ENCODE assay signal across 14 mouse cellular contexts in the genomic region with DNA sequence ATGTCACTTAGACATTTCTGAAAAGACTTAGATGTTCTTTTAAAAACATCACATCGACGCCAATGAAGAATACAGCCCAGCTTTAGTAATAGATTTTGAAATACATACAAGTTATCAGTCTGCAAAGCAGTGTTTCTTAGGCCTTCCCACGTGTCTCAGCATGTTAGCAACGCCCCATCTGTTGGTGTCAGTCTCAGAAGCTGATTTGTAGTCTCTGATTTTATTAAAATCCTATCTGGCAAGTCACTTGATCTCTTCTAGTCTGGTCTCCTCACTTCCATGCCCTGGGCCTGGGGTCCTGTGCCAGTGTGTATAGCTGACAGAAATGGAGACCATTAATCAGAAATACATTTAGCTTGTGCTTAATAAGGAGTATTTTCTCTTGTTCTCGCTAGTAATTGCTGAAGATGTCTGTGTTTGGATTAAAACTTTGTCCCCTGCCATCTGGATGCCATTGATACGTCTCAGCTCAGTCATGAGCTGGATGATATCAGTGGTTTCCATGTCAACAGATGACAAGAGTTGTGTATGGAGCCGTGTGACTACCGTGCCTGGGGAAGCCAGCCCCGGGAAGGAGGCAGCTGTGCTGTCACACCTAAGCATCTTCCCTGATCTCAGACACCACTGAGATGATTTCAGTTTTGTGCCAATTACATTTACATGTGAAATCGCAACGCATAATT. TPM values are rescaled to one million over a fixed set of nuclear protein-coding genes. Genes with fewer than 3 reads are reported as not detected.
DNase-seq lines count a peak whose midpoint lies in the region; ATAC-seq and TF ChIP-seq lines count a peak whose summit lies in the region.
"Had no signal": no experiment of that assay in that cellular context is flagged by ENCODE, and none has a peak within 500 bp of the region (broad histone marks: within the 10 kb centered on the region; RNA-seq: fewer than 3 reads in every experiment).

No protein-coding gene starts in this region.

- DNase-seq in layer of hippocampus, adult 11-12 months (ENCODE audit: low spot score): peak; percentile 35
- DNase-seq in layer of hippocampus, postnatal 25 days (ENCODE audit: extremely low spot score in 1 of 2, low spot score in 1 of 2): no peak
- peak; percentile 87 for DNase-seq in brain, embryonic 14.5 days (ENCODE audit: low read depth)
- peak; percentile 74 for DNase-seq in forebrain, postnatal 0 days
- DNase-seq in thymus, postnatal 4 days: no peak
- no peak for DNase-seq in kidney, postnatal 10 days
- DNase-seq: adrenal gland, postnatal 25 days; heart, adult 18-20 months; heart, postnatal 14 days; kidney, postnatal 14 days; lung, embryonic 14.5 days had no signal

- H3K9ac ChIP-seq in forebrain, postnatal 0 days: no peak overlapping the region
- no peak overlapping the region for H3K9ac ChIP-seq in midbrain, embryonic 15.5 days
- H3K9ac ChIP-seq: embryonic facial prominence, embryonic 13.5 days; lung, embryonic 14.5 days had no signal

- TF ChIP-seq POLR2A in brain, embryonic 14.5 days (IDR thresholded peaks at IDR 0.05; ENCODE audit: borderline replicate concordance, extremely low read depth, insufficient read depth, insufficient read length, poor library complexity, severe bottlenecking): no peak

- H3K4me1 ChIP-seq in forebrain, postnatal 0 days (ENCODE audit: insufficient read depth): peaks cover 15% of the 10 kb centered on the region
- peaks cover 29% of the 10 kb centered on the region for H3K4me1 ChIP-seq in midbrain, embryonic 15.5 days

- no peak for TF ChIP-seq CTCF in brain, embryonic 14.5 days (IDR thresholded peaks at IDR 0.05; ENCODE audit: borderline replicate concordance, extremely low read depth, insufficient read depth, insufficient read length)
- TF ChIP-seq CTCF in forebrain, postnatal 0 days (IDR thresholded peaks at IDR 0.05; ENCODE audit: low read depth): no peak

- H3K4me2 ChIP-seq in forebrain, postnatal 0 days (ENCODE audit: low read depth): no peak overlapping the region
- H3K4me2 ChIP-seq in midbrain, embryonic 15.5 days: no peak overlapping the region
- H3K4me2 ChIP-seq: embryonic facial prominence, embryonic 13.5 days; lung, embryonic 14.5 days had no signal

- H3K36me3 ChIP-seq in forebrain, postnatal 0 days (ENCODE audit: insufficient read depth): no peaks in the 10 kb centered on the region
- no peaks in the 10 kb centered on the region for H3K36me3 ChIP-seq in midbrain, embryonic 15.5 days (replicated peaks)
- H3K36me3 ChIP-seq: embryonic facial prominence, embryonic 13.5 days had no signal

- ATAC-seq in forebrain, postnatal 0 days: peak; percentile 91
- no peak for ATAC-seq in midbrain, embryonic 15.5 days (replicated peaks)
- ATAC-seq: intestine, postnatal 0 days had no signal

- 35% methylated on average over 11 of the region's 11 CpGs for WGBS in forebrain, postnatal 0 days
- WGBS in midbrain, embryonic 15.5 days: 39% methylated on average over 11 of the region's 11 CpGs

- no peaks in the 10 kb centered on the region for H3K9me3 ChIP-seq in forebrain, postnatal 0 days (ENCODE audit: low read length)
- no peaks in the 10 kb centered on the region for H3K9me3 ChIP-seq in midbrain, embryonic 15.5 days
- H3K9me3 ChIP-seq: embryonic facial prominence, embryonic 13.5 days had no signal

- H3K4me3 ChIP-seq in forebrain, postnatal 0 days (ENCODE audit: low read depth, low read length): no peak overlapping the region
- H3K4me3 ChIP-seq in midbrain, embryonic 15.5 days: no peak overlapping the region
- H3K4me3 ChIP-seq: embryonic facial prominence, embryonic 13.5 days had no signal

- H3K27ac ChIP-seq in forebrain, postnatal 0 days (ENCODE audit: low read depth, low read length): peak overlapping the region; percentile 75
- H3K27ac ChIP-seq in midbrain, embryonic 15.5 days: peak overlapping the region; percentile 59
- H3K27ac ChIP-seq: embryonic facial prominence, embryonic 13.5 days had no signal

- no peaks in the 10 kb centered on the region for H3K27me3 ChIP-seq in forebrain, postnatal 0 days (ENCODE audit: insufficient read depth, low read length)
- no peaks in the 10 kb centered on the region for H3K27me3 ChIP-seq in midbrain, embryonic 15.5 days (replicated peaks)
- H3K27me3 ChIP-seq: embryonic facial prominence, embryonic 13.5 days had no signal

RNA-seq across cellular contexts. Expression of gene Adar, which starts 54.7 kb away (rescaled TPM):
- 100 to 1,000 TPM; 104 to 112 TPM for total RNA-seq in layer of hippocampus, postnatal 25 days (2021)
- 72.0 and 78.2 TPM in 2 replicates for polyA plus RNA-seq in brain, embryonic 14.5 days (2012; rRNA removed)
- 62.4 and 78.2 TPM in 2 replicates for total RNA-seq in forebrain, postnatal 0 days (2014; rRNA removed)
- polyA plus RNA-seq in forebrain, postnatal 0 days (2015; fragmentation: Nextera tagmentation; extraction: Ambion mirVana): 14.0 and 18.5 TPM in 2 replicates
- 33.3 and 33.4 TPM in 2 replicates for polyA plus RNA-seq in midbrain, embryonic 15.5 days (2015; fragmentation: Nextera tagmentation; extraction: Ambion mirVana)

Comparison
In these comparisons a context has a peak if more than half of its experiments do, and no peak if none do; other contexts are left out.
1. DNase-seq: peak in layer of hippocampus, adult 11-12 months (single experiment), brain, embryonic 14.5 days (single experiment) and forebrain, postnatal 0 days (single experiment); none in layer of hippocampus, postnatal 25 days (0 of 2), thymus, postnatal 4 days (single experiment) and kidney, postnatal 10 days (single experiment).